1 mouse cellular context compared by ENCODE assay signal in the genomic region with DNA sequence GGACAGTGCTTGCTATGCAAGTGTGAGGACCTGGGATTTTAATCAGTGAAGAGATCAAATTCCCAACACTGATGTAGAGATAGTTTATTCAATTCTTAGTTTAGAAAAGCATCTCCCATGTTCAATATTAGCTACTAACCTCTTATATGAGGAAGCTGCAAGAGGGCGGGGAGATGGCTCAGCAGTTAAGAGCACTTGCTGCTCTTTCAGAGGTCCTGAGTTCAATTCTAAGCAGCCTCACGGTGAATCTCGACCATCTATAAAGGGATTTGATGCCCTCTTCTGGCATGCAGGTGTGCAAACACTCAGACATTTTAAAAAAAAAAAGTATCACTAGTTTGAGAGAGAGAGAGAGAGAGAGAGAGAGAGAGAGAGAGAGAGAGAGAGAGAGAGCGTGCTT.
TF ChIP-seq lines count a peak whose summit lies in the region.

No protein-coding gene starts in this region.

TF ChIP-seq in CH12.LX, 34 proteins besides CTCF, POLR2A, EP300 and RAD21 (continued from another document):
- TF ChIP-seq SMC3 (IDR thresholded peaks at IDR 0.05; ENCODE audit: low read depth, low read length) (peak; percentile 37), TBP (conservative IDR thresholded peaks at IDR 0.05; ENCODE audit: low read depth, low read length) (0 out of 2 replicates have a peak, but pooled peaks have one; percentile 40), RCOR1 (conservative IDR thresholded peaks at IDR 0.05; ENCODE audit: low read depth, low read length) (no peak)
TF ChIP-seq in CH12.LX: peak in this region for 4.
